Comparison of ENCODE assay signal across 13 mouse cellular contexts in genomic region chr1:46914349-46914748, GRCm38 (mm10). TPM values are rescaled to one million over a fixed set of nuclear protein-coding genes. Genes with fewer than 3 reads are reported as not detected.
DNase-seq lines count a peak whose midpoint lies in the region; ATAC-seq and TF ChIP-seq lines count a peak whose summit lies in the region.
"Had no signal": no experiment of that assay in that cellular context is flagged by ENCODE, and none has a peak within 500 bp of the region (broad histone marks: within the 10 kb centered on the region; RNA-seq: fewer than 3 reads in every experiment).

No protein-coding gene starts in this region.

- no peak overlapping the region for H3K4me3 ChIP-seq in kidney, adult 2 months (ENCODE audit: insufficient read depth, low read depth, low read length)
- no peak overlapping the region for H3K4me3 ChIP-seq in kidney, embryonic 15.5 days (replicated peaks)
- H3K4me3 ChIP-seq: liver, embryonic 13.5 days; midbrain, embryonic 10.5 days; neural tube, embryonic 13.5 days had no signal

- H3K4me1 ChIP-seq in kidney, adult 2 months (ENCODE audit: control insufficient read depth, insufficient read depth, low read length) = no peaks in the 10 kb centered on the region
- no peaks in the 10 kb centered on the region for H3K4me1 ChIP-seq in kidney, embryonic 15.5 days
- H3K4me1 ChIP-seq: liver, embryonic 13.5 days; midbrain, embryonic 10.5 days; neural tube, embryonic 13.5 days had no signal

- ATAC-seq in kidney, embryonic 15.5 days (replicated peaks; ENCODE audit: low FRiP score) = no peak
- peak; percentile 62 for ATAC-seq in megakaryocyte, adult 5-6 weeks (ENCODE audit: poor library complexity, severe bottlenecking)
- ATAC-seq: forebrain, embryonic 16.5 days had no signal

- peak; percentile 2; the same call in 1 of the 2 replicates for TF ChIP-seq CTCF in kidney, adult 2 months (conservative IDR thresholded peaks at IDR 0.05; ENCODE audit: insufficient read depth, insufficient read length, low read depth, low read length)

- WGBS in kidney, adult 2 months = 58% methylated on average over 1 of the region's 1 CpGs
- 60% methylated on average over 1 of the region's 1 CpGs for WGBS in kidney, embryonic 15.5 days

- no peak for TF ChIP-seq POLR2A in kidney, adult 2 months (IDR thresholded peaks at IDR 0.05; ENCODE audit: low read depth, low read length)

- no peaks in the 10 kb centered on the region for H3K36me3 ChIP-seq in kidney, adult 2 months (ENCODE audit: control insufficient read depth, insufficient read depth, low read length)
- H3K36me3 ChIP-seq in kidney, embryonic 15.5 days = no peaks in the 10 kb centered on the region
- H3K36me3 ChIP-seq: liver, embryonic 13.5 days; midbrain, embryonic 10.5 days; neural tube, embryonic 13.5 days had no signal

- no peak overlapping the region for H3K4me2 ChIP-seq in kidney, embryonic 15.5 days
- H3K4me2 ChIP-seq: liver, embryonic 13.5 days; neural tube, embryonic 13.5 days had no signal

- no peaks in the 10 kb centered on the region; the same call in 1 of the 2 replicates for H3K9me3 ChIP-seq in kidney, embryonic 15.5 days (replicated peaks)
- H3K9me3 ChIP-seq: liver, embryonic 13.5 days had no signal

- no peak overlapping the region for H3K9ac ChIP-seq in kidney, embryonic 15.5 days
- H3K9ac ChIP-seq: liver, embryonic 13.5 days; neural tube, embryonic 13.5 days had no signal

- no peaks in the 10 kb centered on the region for H3K27me3 ChIP-seq in kidney, adult 2 months (replicated peaks; ENCODE audit: control insufficient read depth, insufficient read depth, low read length)
- H3K27me3 ChIP-seq in kidney, embryonic 15.5 days = no peaks in the 10 kb centered on the region
- H3K27me3 ChIP-seq: liver, embryonic 13.5 days; neural tube, embryonic 13.5 days had no signal

- intact Hi-C loops in left cerebral cortex, postnatal 36 days (cut with DNase I) = no loop called here

- DNase-seq in kidney, adult 2 months = no peak
- peak; percentile 40 to 44 for DNase-seq in B cell, adult 2 months
- DNase-seq in MN1 (ENCODE audit: low spot score) = peak; percentile 14
- no peak for DNase-seq in urinary bladder, postnatal 10 days (ENCODE audit: low spot score)
- DNase-seq in embryo, embryonic 11 days = no peak
- DNase-seq in left cerebral cortex, postnatal 36 days (ENCODE audit: low spot score in 2 of 2) = no peak
- DNase-seq: layer of hippocampus, adult 9-11 months; liver, embryonic 13.5 days had no signal

- no peak overlapping the region for H3K27ac ChIP-seq in kidney, adult 2 months (ENCODE audit: insufficient read depth, low read depth, low read length)
- no peak overlapping the region for H3K27ac ChIP-seq in kidney, embryonic 15.5 days
- H3K27ac ChIP-seq: liver, embryonic 13.5 days; midbrain, embryonic 10.5 days; neural tube, embryonic 13.5 days had no signal

RNA-seq across cellular contexts. Expression of gene Slc39a10, which starts 21.7 kb away (rescaled TPM):
- 7.5 and 8.1 TPM in 2 replicates for polyA plus RNA-seq in kidney, adult 2 months (2012; rRNA removed)
- polyA plus RNA-seq in kidney, embryonic 15.5 days (2015; fragmentation: Nextera tagmentation; extraction: Ambion mirVana) = 41.9 and 45.1 TPM in 2 replicates
- total RNA-seq in megakaryocyte, adult 5-6 weeks (2015) = 17.0 and 17.8 TPM in 2 replicates
- 15.8 and 16.3 TPM in 2 replicates for total RNA-seq in megakaryocyte, adult 5-6 weeks (2017)
- total RNA-seq in left cerebral cortex, postnatal 36 days (2021) = 100 to 1,000 TPM; 216 to 217 TPM

Comparison
In these comparisons a context has a peak if more than half of its experiments do, and no peak if none do; other contexts are left out.
1. DNase-seq: peak in B cell, adult 2 months (2 of 2) and MN1 (single experiment); none in kidney, adult 2 months (single experiment), urinary bladder, postnatal 10 days (single experiment), embryo, embryonic 11 days (single experiment) and left cerebral cortex, postnatal 36 days (0 of 2).
2. RNA of gene Slc39a10, which starts 21.7 kb away (total RNA-seq): 216 to 217 TPM in left cerebral cortex, postnatal 36 days; 15.8 to 17.8 TPM in megakaryocyte, adult 5-6 weeks; every median in the first group is over 10 times any median in the second.